Mouse (Mus musculus) ES-Bruce4 (cell line): ENCODE measurements around the gene Rpp25l. TPM values are rescaled to one million over a fixed set of nuclear protein-coding genes. Genes with fewer than 3 reads are reported as not detected.

ENCODE experiments used
- H3K27ac ChIP-seq: 2 replicates; pipeline ENCODE4 v1.5.1; 2012; ENCODE audit warnings: low read length, inconsistent platforms; ENCODE audit not compliant: insufficient read depth
- H3K27me3 ChIP-seq: 2 replicates; pipeline ENCODE4 v1.6.1; 2012; ENCODE audit warnings: mild to moderate bottlenecking, low read length, inconsistent platforms; ENCODE audit not compliant: control insufficient read depth, poor library complexity, insufficient read depth, severe bottlenecking
- H3K36me3 ChIP-seq: 2 replicates; pipeline ENCODE4 v1.6.1; 2012; ENCODE audit warnings: inconsistent platforms, mild to moderate bottlenecking, low read length, moderate library complexity; ENCODE audit not compliant: control insufficient read depth, poor library complexity, insufficient read depth, severe bottlenecking
- H3K4me1 ChIP-seq: one replicate; pipeline ENCODE4 v1.8.1; 2011; ENCODE audit warnings: low read length; ENCODE audit not compliant: control insufficient read depth, insufficient read depth
- H3K4me3 ChIP-seq: 2 replicates; pipeline ENCODE4 v1.5.1; 2011; ENCODE audit warnings: low read depth, mild to moderate bottlenecking, low read length
- H3K9ac ChIP-seq: 2 replicates; pipeline ENCODE4 v1.6.1; 2012; ENCODE audit warnings: low read depth, mild to moderate bottlenecking, inconsistent platforms; ENCODE audit not compliant: poor library complexity, severe bottlenecking
- H3K9me3 ChIP-seq: replicated peaks from 2 replicates; pipeline ENCODE4 v1.6.1; 2012; ENCODE audit warnings: mild to moderate bottlenecking, low read length, inconsistent platforms; ENCODE audit not compliant: control insufficient read depth, poor library complexity, insufficient read depth, severe bottlenecking
- CTCF ChIP-seq: IDR thresholded peaks from one replicate; pipeline ENCODE4 v1.8.1; 2011; ENCODE audit warnings: low read depth, low read length
- EP300 ChIP-seq: IDR thresholded peaks from 2 replicates; pipeline ENCODE4 v1.6.1; 2011; ENCODE audit warnings: low read depth, low read length; ENCODE audit not compliant: insufficient read depth
- POLR2A ChIP-seq: IDR thresholded peaks from one replicate; pipeline ENCODE4 v1.8.1; 2011; ENCODE audit warnings: low read length; ENCODE audit not compliant: insufficient read depth
- polyA plus RNA-seq: library from polyadenylated mRNA; stranded (reverse); fragments of >200 nt; gene quantifications from 2 replicates; pipeline ENCODE4 v1.2.4, GENCODE M21; 2011; ENCODE audit warnings: low read depth; ENCODE audit not compliant: missing spikeins, insufficient read depth, insufficient read length

The Rpp25l gene
- polyA plus RNA-seq, 1 experiment = 23.8 TPM

- Histone ChIP-seq H3K36me3 (no peaks in the 10 kb centered on the region), H3K27ac (no peak overlapping the region), H3K4me3 (no peak overlapping the region), H3K9me3 (no peaks in the 10 kb centered on the region), H3K9ac (no peak overlapping the region), H3K4me1 (peaks cover 2% of the 10 kb centered on the region), H3K27me3 (no peaks in the 10 kb centered on the region)
- no peak for TF ChIP-seq EP300
- no peak for TF ChIP-seq POLR2A
- TF ChIP-seq CTCF = no peak
These were observed 36.2 kb downstream of the Rpp25l start for GRCm38 (mm10) chr4:41677006-41677629.

GRCm38 (mm10) chr4:41676248-41677005 lies 36.9 kb downstream of the Rpp25l start:
- H3K9ac ChIP-seq = no peak overlapping the region
- H3K27me3 ChIP-seq = no peaks in the 10 kb centered on the region
- H3K4me1 ChIP-seq = peaks cover 2% of the 10 kb centered on the region
- H3K27ac ChIP-seq = no peak overlapping the region
- H3K36me3 ChIP-seq = no peaks in the 10 kb centered on the region
- H3K4me3 ChIP-seq = no peak overlapping the region
- TF ChIP-seq EP300 (no peak), CTCF (no peak), POLR2A (no peak)
- no peaks in the 10 kb centered on the region for H3K9me3 ChIP-seq

- Histone ChIP-seq H3K4me1 (peaks cover 2% of the 10 kb centered on the region), H3K36me3 (no peaks in the 10 kb centered on the region), H3K27me3 (no peaks in the 10 kb centered on the region), H3K9me3 (no peaks in the 10 kb centered on the region), H3K27ac (no peak overlapping the region), H3K9ac (no peak overlapping the region), H3K4me3 (no peak overlapping the region)
- no peak for TF ChIP-seq POLR2A
- TF ChIP-seq EP300 = no peak
- no peak for TF ChIP-seq CTCF
These were observed 40.1 kb downstream of the Rpp25l start for GRCm38 (mm10) chr4:41673186-41673585.

- Histone ChIP-seq H3K36me3 (no peaks in the 10 kb centered on the region), H3K9me3 (no peaks in the 10 kb centered on the region), H3K4me1 (peaks cover 2% of the 10 kb centered on the region), H3K27ac (no peak overlapping the region), H3K27me3 (no peaks in the 10 kb centered on the region), H3K4me3 (no peak overlapping the region), H3K9ac (no peak overlapping the region)
- no peak for TF ChIP-seq CTCF
- no peak for TF ChIP-seq EP300
- no peak for TF ChIP-seq POLR2A
These were observed 40.8 kb downstream of the Rpp25l start for GRCm38 (mm10) chr4:41672522-41672963.

- no peak overlapping the region for H3K9ac ChIP-seq
- no peaks in the 10 kb centered on the region for H3K36me3 ChIP-seq
- H3K27me3 ChIP-seq = no peaks in the 10 kb centered on the region
- H3K9me3 ChIP-seq = no peaks in the 10 kb centered on the region
- TF ChIP-seq EP300 (no peak), POLR2A (no peak), CTCF (no peak)
- H3K27ac ChIP-seq = no peak overlapping the region
- H3K4me1 ChIP-seq = peaks cover 2% of the 10 kb centered on the region
- H3K4me3 ChIP-seq = no peak overlapping the region
These were observed 41.3 kb downstream of the Rpp25l start for GRCm38 (mm10) chr4:41671963-41672480.

GRCm38 (mm10) chr4:41671500-41671899 lies 41.8 kb downstream of the Rpp25l start:
- TF ChIP-seq POLR2A = no peak
- TF ChIP-seq CTCF = no peak
- TF ChIP-seq EP300 = no peak
- Histone ChIP-seq H3K4me3 (no peak overlapping the region), H3K9ac (no peak overlapping the region), H3K4me1 (peaks cover 2% of the 10 kb centered on the region), H3K9me3 (no peaks in the 10 kb centered on the region), H3K27me3 (no peaks in the 10 kb centered on the region), H3K27ac (no peak overlapping the region), H3K36me3 (no peaks in the 10 kb centered on the region)
